Mouse (Mus musculus): ENCODE results near the gene Hhat.

Hhat gene

GRCm38 (mm10) chr1:192550561-192550960 is 220.5 kb downstream of the Hhat start:
- DNase-seq (ENCODE audit: low spot score) = no peak

DNA sequence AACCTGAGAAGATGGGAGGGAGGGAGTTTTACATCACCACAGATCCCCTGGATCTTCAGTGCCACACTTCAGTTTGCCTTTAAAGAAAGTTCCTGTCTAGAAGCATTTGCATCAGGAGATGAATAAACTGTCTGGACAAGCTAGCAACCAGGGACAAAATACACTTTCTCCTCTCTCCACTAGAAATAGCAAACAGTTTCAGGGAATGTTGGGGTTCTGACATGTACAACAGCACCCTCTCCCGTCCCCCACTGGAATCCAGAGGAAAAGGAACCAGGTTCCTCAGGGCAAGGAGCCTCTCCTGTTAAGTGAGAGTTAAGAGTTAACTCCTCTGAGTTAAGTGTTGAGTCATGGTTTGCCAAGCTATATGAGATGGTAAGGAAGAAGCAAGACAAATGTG is 224.2 kb downstream of the Hhat start:
- DNase-seq (ENCODE audit: low spot score) = no peak

- no peak for DNase-seq (ENCODE audit: low spot score)
These were observed 226.1 kb downstream of the Hhat start for GRCm38 (mm10) chr1:192544901-192545300.

- DNase-seq (ENCODE audit: low spot score) = no peak
These were observed 226.9 kb downstream of the Hhat start for GRCm38 (mm10) chr1:192544091-192544490.

- no peak for DNase-seq (ENCODE audit: low spot score)
These were observed 227.3 kb downstream of the Hhat start for GRCm38 (mm10) chr1:192543686-192544085.

GRCm38 (mm10) chr1:192542093-192542492 is 228.9 kb downstream of the Hhat start:
- no peak for DNase-seq (ENCODE audit: low spot score)

- DNase-seq (ENCODE audit: low spot score) = no peak
These were observed 233.9 kb downstream of the Hhat start for GRCm38 (mm10) chr1:192537169-192537568.

- no peak for DNase-seq (ENCODE audit: low spot score)
These were observed 234.6 kb downstream of the Hhat start for GRCm38 (mm10) chr1:192536440-192536839.

DNA sequence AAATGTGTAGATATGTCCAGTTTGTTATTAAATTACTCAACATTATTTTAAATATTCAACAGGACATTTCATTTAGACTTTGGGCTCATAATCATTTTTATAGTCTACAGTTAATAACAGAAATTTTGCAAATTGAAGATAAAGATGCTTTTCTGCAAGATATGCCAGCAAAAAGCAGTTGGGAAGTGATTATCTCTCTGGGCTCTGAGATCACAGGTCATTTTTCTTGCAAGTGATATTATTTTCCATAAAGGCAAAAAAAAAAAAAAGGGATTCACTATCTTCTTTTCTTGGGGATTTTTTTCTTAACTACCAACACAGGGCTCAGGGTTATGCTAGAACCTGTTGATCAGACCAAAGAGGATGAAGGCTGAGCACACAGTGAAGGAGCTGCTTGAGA is 238.0 kb downstream of the Hhat start:
- DNase-seq (ENCODE audit: low spot score) = no peak

DNA sequence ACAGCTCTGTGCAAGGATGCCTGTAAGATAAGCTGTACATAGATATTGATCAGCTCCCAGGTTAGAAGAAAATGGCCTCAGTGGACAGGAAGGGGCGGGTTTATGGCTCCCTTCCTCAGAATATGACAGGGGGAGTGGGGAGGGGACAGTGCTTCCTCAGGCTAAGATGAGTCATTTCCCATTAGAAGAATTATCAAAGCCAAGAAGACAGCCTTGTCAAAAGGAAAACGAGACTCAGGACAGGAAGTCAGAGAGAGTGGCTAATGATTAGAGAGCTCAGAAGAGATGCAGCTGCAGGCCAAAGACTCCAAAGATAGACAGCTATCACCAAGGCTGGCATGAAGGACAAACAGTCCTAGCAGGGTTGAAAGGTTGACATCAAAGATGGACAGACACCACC is 238.8 kb downstream of the Hhat start:
- DNase-seq (ENCODE audit: low spot score) = no peak

DNA sequence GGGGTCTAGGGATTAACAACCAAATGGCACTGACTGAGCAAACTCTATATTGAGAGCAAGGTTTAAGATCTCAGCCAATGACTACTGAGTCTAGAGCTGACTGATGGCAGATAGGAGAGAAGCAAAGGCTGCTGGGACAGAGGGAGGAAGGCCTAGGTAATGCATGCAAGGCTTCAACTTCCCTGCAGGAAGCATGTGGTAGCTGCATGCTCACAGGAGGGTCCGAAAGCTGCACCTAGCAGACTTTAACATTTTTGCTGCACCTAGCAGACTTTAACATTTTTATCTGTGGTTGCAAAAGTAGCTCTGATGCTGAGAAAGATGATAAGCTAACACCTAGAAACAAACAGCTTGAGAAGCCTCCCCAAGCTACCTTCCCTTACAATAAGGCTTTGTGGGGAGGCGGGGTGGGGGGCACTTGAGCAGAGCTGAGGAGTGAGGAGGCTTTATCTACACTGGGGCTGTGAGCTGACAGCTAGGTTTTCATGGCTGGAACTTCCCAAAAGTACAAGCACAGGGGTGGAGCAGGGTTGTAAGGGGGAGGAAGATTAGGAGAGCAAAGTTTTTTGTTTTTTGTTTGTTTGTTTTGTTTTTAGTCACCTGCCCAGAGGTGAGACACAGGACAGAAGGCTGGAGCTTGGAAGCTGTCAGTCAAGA is 239.4 kb downstream of the Hhat start:
- no peak for DNase-seq (ENCODE audit: low spot score)

DNA sequence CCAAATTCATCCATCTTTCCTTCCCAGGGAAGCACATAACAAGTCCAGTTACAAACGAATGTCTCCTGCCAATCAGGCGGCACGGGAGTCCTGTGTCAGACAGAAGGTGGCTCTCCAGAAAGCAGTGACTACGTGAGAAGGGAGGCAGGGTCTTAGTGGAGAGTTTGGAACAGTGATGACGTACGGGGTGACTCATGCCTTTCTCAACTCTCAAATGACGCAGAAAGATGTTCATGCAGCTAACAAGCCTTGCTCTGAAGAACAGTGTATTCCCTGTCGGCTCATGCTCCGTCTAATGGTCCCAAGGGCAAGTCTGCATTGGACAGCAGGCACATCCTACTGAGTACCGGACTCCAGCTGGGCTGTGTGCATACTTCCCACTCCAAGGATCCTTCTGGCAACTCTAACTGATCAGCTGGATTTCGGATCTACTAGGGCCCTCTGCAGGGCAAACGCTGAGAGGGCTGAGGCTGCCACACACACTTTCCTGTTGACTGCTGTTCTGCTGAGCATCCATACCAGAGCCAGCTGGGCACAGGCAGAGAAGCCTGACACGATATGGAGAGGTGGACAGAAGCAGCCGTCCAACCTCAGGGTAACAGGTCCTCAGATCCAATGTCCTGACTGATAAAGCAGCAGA is 245.2 kb downstream of the Hhat start:
- no peak for DNase-seq (ENCODE audit: low spot score)

DNA sequence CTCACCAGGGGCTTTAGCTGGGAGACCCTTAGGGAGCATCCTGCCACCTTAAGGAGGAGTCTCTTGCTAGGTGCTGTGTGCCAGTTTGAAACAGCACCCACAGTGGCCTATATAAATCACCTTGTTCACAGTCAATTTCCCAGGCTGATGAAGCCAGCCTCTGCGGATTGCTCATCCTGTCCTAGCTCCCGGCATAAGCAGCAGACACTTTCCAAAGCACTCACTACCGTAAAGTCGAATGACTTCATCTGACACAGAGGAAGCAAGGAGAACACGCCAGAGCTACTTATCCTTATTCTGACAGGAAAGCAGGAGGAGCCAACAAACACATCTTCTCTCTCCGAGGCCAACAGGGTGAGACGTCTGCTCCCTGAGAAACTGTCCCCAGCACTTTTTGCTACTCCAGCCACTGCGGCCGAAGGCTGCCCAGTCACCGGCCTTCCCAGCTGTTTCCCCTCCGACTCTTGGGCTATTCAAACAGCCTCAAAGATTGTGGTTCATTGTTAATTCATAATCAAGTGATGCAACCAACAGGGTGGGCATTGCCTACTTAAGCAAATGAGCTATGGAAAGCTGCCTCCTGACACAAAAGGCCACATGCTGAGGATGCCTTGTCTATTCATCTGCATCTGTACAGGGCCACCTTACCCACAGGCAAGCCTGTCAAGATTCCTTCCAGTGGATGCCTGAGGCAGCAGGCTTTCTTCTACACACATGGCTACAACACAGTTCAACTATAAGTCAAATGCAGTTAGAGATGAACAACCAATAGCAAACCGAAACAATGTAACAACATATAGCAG is 248.4 kb downstream of the Hhat start:
- no peak for DNase-seq (ENCODE audit: low spot score)

GRCm38 (mm10) chr1:192520836-192521435 is 250.1 kb downstream of the Hhat start:
- no peak for DNase-seq (ENCODE audit: low spot score)

DNA sequence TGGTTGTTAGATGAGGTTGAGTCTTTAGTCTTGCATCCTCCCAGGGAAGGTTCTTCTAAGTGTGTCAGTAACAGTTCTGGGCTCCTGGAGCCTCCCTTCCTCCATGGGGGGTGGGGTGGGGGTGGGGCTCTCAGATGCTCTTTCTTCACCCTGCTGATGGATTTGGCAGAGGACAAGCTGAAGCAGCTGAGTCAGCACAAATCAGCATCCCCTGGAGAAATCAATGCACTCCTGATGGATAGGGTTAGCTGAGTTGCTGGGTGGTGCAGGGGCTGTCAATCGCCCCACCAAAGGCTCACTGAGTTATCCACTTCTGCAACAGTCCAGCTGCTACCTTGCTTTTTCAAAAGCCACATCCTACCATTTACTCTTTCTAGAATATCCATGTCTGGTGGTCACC is 251.3 kb downstream of the Hhat start:
- DNase-seq (ENCODE audit: low spot score) = no peak

DNA sequence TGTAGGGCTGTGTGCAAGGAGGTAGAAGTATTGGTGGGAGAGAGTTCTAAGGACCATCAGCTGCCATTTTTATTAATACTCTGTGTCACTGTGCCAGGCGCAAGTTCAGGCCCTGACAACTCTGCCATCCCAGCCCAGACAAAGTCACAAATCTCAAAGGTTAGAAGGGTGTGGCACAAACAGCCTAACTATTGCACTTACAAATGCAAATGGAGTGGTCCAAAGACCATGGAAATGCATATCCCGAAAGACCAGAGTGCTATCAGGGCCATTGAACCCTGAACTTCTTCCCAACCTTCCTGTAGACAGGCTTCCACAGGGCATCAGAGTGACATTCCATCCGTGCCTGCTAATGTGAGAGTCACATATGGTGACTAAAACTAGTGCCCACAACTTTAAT is 255.7 kb downstream of the Hhat start:
- no peak for DNase-seq (ENCODE audit: low spot score)

GRCm38 (mm10) chr1:192512821-192513220 is 258.2 kb downstream of the Hhat start:
- DNase-seq (ENCODE audit: low spot score) = no peak

DNA sequence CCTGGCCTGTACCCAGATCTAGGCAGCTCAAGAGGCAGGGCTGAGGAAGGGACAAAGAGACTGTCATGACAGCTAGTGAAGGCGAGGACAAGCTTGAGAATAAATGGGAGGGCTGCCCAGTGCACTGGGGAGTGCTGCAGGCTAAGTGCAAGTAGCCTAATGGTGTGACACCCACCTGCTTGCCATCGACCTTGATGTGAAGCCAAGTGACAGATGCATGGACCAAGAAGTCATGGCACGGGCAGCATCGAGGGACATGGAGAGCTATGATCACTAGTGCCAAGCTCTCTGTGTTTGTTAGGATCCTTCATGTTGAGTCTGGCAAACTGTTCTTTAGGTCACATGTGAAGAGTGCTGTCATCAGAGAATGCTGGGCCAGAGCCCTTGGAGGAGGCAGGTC is 267.4 kb downstream of the Hhat start:
- no peak for DNase-seq (ENCODE audit: low spot score)

DNA sequence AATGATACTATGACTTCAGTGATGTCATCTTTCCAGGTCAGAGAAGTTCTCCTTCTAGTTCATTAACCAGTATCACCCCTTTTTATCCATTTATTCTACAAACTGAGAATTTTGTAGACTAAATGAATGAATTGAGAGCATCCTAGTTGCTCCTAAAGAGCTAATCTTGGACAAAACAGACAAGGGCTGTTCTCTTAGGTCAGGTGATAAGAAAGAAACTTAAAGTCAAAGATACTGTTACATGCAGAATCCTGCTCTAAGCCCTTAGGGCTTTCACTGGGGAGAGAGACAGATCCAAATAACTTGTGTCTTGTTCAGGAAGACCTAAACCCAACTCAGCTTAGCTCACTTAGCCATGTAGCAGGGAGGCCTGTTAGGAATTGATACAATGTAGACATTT is 268.2 kb downstream of the Hhat start:
- no peak for DNase-seq (ENCODE audit: low spot score)

DNA sequence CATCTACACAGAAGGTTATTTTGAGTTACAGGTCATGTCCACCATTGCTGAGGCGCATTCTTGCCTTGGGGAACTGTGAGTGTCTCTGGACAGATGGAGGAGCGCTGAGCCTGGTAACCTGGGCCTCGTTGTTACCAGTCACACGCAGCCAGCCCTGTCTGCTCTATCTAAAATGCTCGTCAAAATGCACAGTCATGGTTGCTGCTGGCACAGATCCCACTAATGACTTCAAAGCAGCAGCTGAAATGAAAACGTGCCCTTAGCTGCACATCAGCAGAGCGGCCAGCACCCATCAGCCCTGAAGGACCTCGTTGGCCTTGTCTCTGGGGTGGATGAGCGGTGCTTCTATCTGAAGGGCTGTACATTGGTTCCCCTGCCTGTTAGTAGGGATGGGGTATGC is 269.0 kb downstream of the Hhat start:
- DNase-seq (ENCODE audit: low spot score) = no peak

DNA sequence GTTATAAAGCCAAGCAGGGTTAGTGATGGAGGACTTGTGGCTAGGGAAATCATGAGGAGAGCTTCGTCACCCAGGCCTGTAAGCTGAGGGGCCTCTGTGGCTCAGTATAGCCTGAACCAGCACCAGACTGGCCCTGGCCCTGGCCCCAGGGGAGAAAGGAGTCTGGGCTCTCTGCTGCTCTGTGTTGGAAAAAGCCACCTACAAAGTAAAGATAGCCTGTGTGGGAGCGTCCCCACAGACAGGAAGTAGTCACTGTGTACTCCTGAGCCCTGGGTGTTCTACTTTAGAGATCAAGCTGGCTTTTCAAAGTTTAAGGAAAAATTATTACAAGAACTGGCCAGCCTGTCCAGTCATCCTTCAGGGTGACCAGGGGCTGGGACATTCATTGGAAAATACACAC is 273.5 kb downstream of the Hhat start:
- no peak for DNase-seq (ENCODE audit: low spot score)

- DNase-seq (ENCODE audit: low spot score) = no peak
These were observed 280.9 kb downstream of the Hhat start for GRCm38 (mm10) chr1:192489908-192490825.

All from ovary, postnatal 14 days (tissue).